Mouse (Mus musculus) heart, embryonic 16.5 days (tissue): ENCODE data around the gene Ddx28. TPM values are rescaled to one million over a fixed set of nuclear protein-coding genes. Genes with fewer than 3 reads are reported as not detected.

ENCODE experiments used
- ATAC-seq: fragments of 200-750 bp; cut with Nextera tagmentation; replicated peaks from 2 replicates; pipeline ENCODE4 v1.8.0; 2017; ENCODE audit warnings: moderate number of reproducible peaks; ENCODE audit not compliant: insufficient read depth, low FRiP score; ENCODE audit errors: extremely low read depth
- H3K27ac ChIP-seq: fragments of 300-500 bp; sonication (generic); 2 replicates; pipeline ENCODE4 v1.5.1; 2014; ENCODE audit warnings: mild to moderate bottlenecking, low read length, control low read depth, moderate library complexity
- H3K27me3 ChIP-seq: fragments of 300-500 bp; sonication (generic); 2 replicates; pipeline ENCODE4 v1.6.1; 2014; ENCODE audit warnings: low read length, mixed read lengths; ENCODE audit not compliant: control insufficient read depth, insufficient read depth
- H3K36me3 ChIP-seq: fragments of 300-500 bp; sonication (generic); 2 replicates; pipeline ENCODE4 v1.6.1; 2014; ENCODE audit not compliant: control insufficient read depth, insufficient read depth
- H3K4me1 ChIP-seq: fragments of 300-500 bp; sonication (generic); 2 replicates; pipeline ENCODE4 v1.6.1; 2014; ENCODE audit warnings: low read length, mixed read lengths; ENCODE audit not compliant: control insufficient read depth, insufficient read depth
- H3K4me2 ChIP-seq: fragments of 300-500 bp; sonication (generic); 2 replicates; pipeline ENCODE4 v1.6.1; 2014; ENCODE audit warnings: low read depth, mild to moderate bottlenecking, control low read depth, low read length
- H3K4me3 ChIP-seq: fragments of 300-500 bp; sonication (generic); 2 replicates; pipeline ENCODE4 v1.5.1; 2014; ENCODE audit warnings: mild to moderate bottlenecking, control low read depth, low read length
- H3K9ac ChIP-seq: fragments of 300-500 bp; sonication (generic); 2 replicates; pipeline ENCODE4 v1.6.1; 2014; ENCODE audit warnings: low read length, control low read depth
- H3K9me3 ChIP-seq: fragments of 300-500 bp; sonication (generic); replicated peaks from 2 replicates; pipeline ENCODE4 v1.6.1; 2016; ENCODE audit warnings: low read length; ENCODE audit not compliant: control insufficient read depth
- WGBS: fragments of 180-500 bp; shearing (Covaris S2); extraction: QIAGEN DNeasy Blood & Tissue Kit; methylation state at CpG from one replicate; pipeline ENCODE4 v1.1.7; 2014; 5-methylcytosine and 5-hydroxymethylcytosine counted together
- polyA plus RNA-seq: library from polyadenylated mRNA; unstranded; fragments of >200 nt; fragmentation: Nextera tagmentation; extraction: Ambion mirVana; gene quantifications from 2 replicates; pipeline ENCODE4 v1.2.1, GENCODE M21; 2015

Ddx28 gene
- polyA plus RNA-seq, 1 experiment from 2014 or later: 14.8 TPM

DNA sequence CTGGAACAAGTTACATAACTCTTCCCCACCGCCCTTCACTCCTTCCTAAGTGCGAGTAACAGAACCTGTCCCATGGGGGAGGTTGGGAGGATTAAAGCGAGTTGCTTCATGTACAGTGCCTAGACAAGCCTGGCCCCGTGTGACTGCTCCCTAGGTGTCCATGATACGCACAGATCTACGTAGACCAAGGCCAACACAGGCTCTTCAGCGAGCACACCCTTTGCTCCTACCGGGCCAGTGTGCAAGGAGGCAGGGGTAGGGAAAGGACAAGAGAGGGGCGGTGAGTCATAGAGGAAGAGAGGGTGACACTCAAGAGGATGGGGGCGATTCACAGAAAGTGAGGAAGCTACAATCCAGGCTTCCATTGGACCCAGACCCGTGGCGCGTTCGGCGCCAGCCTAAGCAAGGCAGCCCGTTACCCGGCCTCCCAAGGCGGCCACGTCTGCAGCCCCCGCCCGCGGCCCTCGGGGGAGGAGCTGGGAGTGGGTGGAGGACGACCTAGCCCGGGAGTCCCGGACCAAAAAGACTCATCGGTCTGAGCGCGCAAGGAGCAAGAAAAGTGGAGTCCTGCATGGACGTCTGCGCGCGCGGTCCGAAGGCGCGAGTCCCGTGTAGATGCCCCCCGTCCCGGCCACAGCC lies 46.3 kb downstream of the Ddx28 start:
- Histone ChIP-seq H3K36me3 (peaks cover under 1% of the 10 kb centered on the region; the same call in 1 of the 2 replicates), H3K9me3 (no peaks in the 10 kb centered on the region), H3K27ac (peak overlapping the region; percentile 93), H3K9ac (peak overlapping the region; percentile 96), H3K4me1 (peaks cover 48% of the 10 kb centered on the region), H3K4me2 (peak overlapping the region; percentile 70), H3K27me3 (no peaks in the 10 kb centered on the region), H3K4me3 (peak overlapping the region; percentile 86)
- 1% methylated on average over 40 of the region's 40 CpGs for WGBS
- ATAC-seq: peak; percentile 64

DNA sequence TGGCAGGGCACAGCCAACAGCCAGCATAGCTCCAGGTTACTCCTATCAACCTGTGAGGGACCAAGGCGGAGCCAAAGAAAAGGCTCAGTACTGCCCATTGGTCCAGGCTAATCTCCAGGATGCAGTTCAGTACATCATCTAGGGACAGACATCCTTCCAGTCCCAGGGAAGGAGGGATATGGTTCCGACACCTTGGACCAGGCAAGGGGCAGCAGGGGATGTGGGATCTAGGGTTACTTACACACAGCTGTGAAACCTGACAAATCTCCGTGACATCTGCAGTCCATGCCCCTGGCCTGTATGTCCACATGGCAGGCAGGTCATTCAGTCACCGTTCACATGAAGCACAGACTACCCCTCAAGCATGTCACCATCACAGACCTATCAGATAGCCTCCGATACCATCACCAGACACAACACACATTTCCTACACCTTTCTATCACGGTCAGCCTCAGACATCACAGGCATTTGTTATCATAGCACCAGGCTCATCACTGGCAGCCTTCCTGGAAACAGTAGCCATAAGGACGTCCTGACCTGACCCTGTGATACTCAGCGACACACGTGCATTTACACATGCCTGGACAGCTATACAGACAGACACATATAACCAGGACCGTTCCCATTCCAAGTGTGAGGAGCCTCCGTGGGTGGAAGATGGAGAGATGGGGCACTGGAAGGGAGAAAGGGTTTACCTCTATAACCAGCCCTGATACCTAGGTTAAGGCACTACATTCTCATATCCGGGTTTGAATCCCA lies 47.0 kb downstream of the Ddx28 start:
- no peaks in the 10 kb centered on the region for H3K27me3 ChIP-seq
- H3K4me2 ChIP-seq: peak overlapping the region; percentile 70
- H3K36me3 ChIP-seq: peaks cover 6% of the 10 kb centered on the region; the same call in 1 of the 2 replicates
- no peak overlapping the region; the same call in 1 of the 2 replicates for H3K27ac ChIP-seq
- H3K4me1 ChIP-seq: peaks cover 48% of the 10 kb centered on the region
- WGBS: 37% methylated on average over 12 of the region's 12 CpGs
- ATAC-seq: no peak
- peak overlapping the region; percentile 96 for H3K9ac ChIP-seq
- H3K9me3 ChIP-seq: no peaks in the 10 kb centered on the region
- H3K4me3 ChIP-seq: peak overlapping the region; percentile 86

DNA sequence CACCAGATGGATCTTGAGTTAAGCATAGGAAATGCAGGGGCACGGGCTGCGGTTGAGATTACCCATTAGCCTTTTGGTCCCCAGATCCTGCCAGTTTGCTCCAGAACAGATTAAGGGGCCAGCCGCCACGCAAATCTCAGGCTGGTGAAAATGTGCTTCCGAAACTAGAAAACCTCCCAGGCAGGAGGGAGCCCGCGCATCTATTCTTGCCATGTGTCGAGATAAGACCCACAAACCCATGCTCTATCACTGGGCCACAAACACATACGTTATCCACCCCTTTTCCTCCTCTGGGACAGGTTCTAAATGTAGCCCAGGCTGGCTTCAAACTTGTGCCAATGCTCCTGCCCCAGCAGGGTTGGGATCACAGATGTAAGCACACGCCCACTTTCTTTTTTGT lies 50.1 kb downstream of the Ddx28 start:
- H3K27ac ChIP-seq: no peak overlapping the region
- ATAC-seq: no peak
- no peak overlapping the region for H3K4me3 ChIP-seq
- peaks cover 6% of the 10 kb centered on the region for H3K36me3 ChIP-seq
- 69% methylated on average over 10 of the region's 10 CpGs for WGBS
- no peaks in the 10 kb centered on the region for H3K9me3 ChIP-seq
- H3K9ac ChIP-seq: no peak overlapping the region
- H3K4me1 ChIP-seq: peaks cover 46% of the 10 kb centered on the region
- H3K4me2 ChIP-seq: no peak overlapping the region
- H3K27me3 ChIP-seq: no peaks in the 10 kb centered on the region

DNA sequence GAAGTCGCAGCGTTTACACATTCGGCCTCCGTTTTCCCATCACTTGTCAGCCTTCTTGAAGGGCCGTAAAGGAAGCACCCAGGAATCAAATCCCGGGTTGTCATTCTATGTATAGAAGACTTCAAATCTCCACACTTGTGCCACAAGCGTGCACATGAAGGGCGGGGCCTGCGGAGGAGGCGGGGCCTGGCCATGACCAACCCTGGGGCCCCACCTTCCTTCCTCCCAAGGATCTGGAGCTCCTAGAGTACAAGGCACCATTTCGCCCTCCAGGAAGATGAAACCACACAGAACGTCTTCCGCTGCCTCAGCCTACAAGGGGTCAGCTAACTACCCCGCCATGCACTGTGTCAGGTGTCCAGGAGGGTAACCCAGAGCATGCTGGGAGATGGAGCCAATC lies 50.6 kb downstream of the Ddx28 start:
- no peak overlapping the region for H3K27ac ChIP-seq
- H3K9ac ChIP-seq: no peak overlapping the region
- ATAC-seq: no peak
- H3K9me3 ChIP-seq: no peaks in the 10 kb centered on the region
- peaks cover 6% of the 10 kb centered on the region for H3K36me3 ChIP-seq
- H3K4me2 ChIP-seq: no peak overlapping the region
- H3K4me1 ChIP-seq: peaks cover 43% of the 10 kb centered on the region
- no peak overlapping the region for H3K4me3 ChIP-seq
- H3K27me3 ChIP-seq: no peaks in the 10 kb centered on the region
- WGBS: 78% methylated on average over 14 of the region's 14 CpGs

Other genes starting within 250 kb of the Ddx28 start
- gene Ranbp10, start 184.5 kb downstream of the Ddx28 start, polyA plus RNA-seq: 8.3 and 9.2 TPM in 2 replicates
- 0.43 and 0.64 TPM in 2 replicates for gene Tsnaxip1, start 184.2 kb downstream of the Ddx28 start, polyA plus RNA-seq
- 34.0 and 35.6 TPM in 2 replicates for gene Cenpt, start 158.6 kb downstream of the Ddx28 start, polyA plus RNA-seq
- 49.0 and 50.9 TPM in 2 replicates for gene Thap11, start 156.8 kb downstream of the Ddx28 start, polyA plus RNA-seq
- 132 and 194 TPM in 2 replicates for gene Nutf2, start 151.3 kb downstream of the Ddx28 start, polyA plus RNA-seq
- 32.6 and 33.7 TPM in 2 replicates for gene Edc4, start 131.0 kb downstream of the Ddx28 start, polyA plus RNA-seq
- gene Nrn1l, start 118.3 kb downstream of the Ddx28 start, polyA plus RNA-seq: 0.69 and 0.89 TPM in 2 replicates
- 22.8 and 25.1 TPM in 2 replicates for gene Pskh1, start 111.4 kb downstream of the Ddx28 start, polyA plus RNA-seq
- 0.79 and 0.89 TPM in 2 replicates for gene Ctrl, start 78.0 kb downstream of the Ddx28 start, polyA plus RNA-seq
- gene Psmb10, start 73.4 kb downstream of the Ddx28 start, polyA plus RNA-seq: 89.4 and 112 TPM in 2 replicates
- gene Lcat, start 68.5 kb downstream of the Ddx28 start, polyA plus RNA-seq: 1.3 and 1.7 TPM in 2 replicates
- 38.5 and 43.1 TPM in 2 replicates for gene Slc12a4, start 45.8 kb downstream of the Ddx28 start, polyA plus RNA-seq
- not detected in 2 replicates for gene Dpep3, start 32.5 kb downstream of the Ddx28 start, polyA plus RNA-seq
- gene Dus2, start 20.5 kb downstream of the Ddx28 start, polyA plus RNA-seq: 14.4 and 15.5 TPM in 2 replicates
- 0.13 and 0.16 TPM in 2 replicates for gene Dpep2nb, start 5.9 kb downstream of the Ddx28 start, polyA plus RNA-seq
- 3.7 and 4.3 TPM in 2 replicates for gene Nfatc3, start 47.0 kb upstream of the Ddx28 start, polyA plus RNA-seq
- gene Esrp2, start 125.1 kb upstream of the Ddx28 start, polyA plus RNA-seq: 1.9 and 6.6 TPM in 2 replicates
- 7.7 and 7.8 TPM in 2 replicates for gene Pla2g15, start 138.5 kb upstream of the Ddx28 start, polyA plus RNA-seq
- 21.1 and 28.5 TPM in 2 replicates for gene Slc7a6, start 157.0 kb upstream of the Ddx28 start, polyA plus RNA-seq
- 20.1 and 21.1 TPM in 2 replicates for gene Slc7a6os, start 199.1 kb upstream of the Ddx28 start, polyA plus RNA-seq
- 34.1 and 34.4 TPM in 2 replicates for gene Prmt7, start 199.1 kb upstream of the Ddx28 start, polyA plus RNA-seq